Mouse (Mus musculus) megakaryocyte, embryonic 14.5 days (primary cell): ENCODE results near the gene Add1. TPM values are rescaled to one million over a fixed set of nuclear protein-coding genes. Genes with fewer than 3 reads are reported as not detected.
A peak's percentile ranks its signal among the peaks of the same experiment; 100 is the strongest.

Source experiments
- H3K27me3 ChIP-seq: replicated peaks from 2 replicates; pipeline ENCODE3; 2012; ENCODE audit warnings: inconsistent platforms
- H3K36me3 ChIP-seq: replicated peaks from 2 replicates; pipeline ENCODE3; 2012; ENCODE audit warnings: low read length, inconsistent platforms, mixed read lengths
- H3K4me1 ChIP-seq: 2 replicates; pipeline ENCODE4 v1.6.1; 2012; ENCODE audit warnings: inconsistent platforms
- H3K4me3 ChIP-seq: replicated peaks from 2 replicates; pipeline ENCODE3; 2012; ENCODE audit warnings: moderate library complexity, mild to moderate bottlenecking, inconsistent platforms
- H3K9me3 ChIP-seq: 2 replicates; pipeline ENCODE4 v1.6.1; 2012; ENCODE audit warnings: inconsistent platforms
- FLI1 ChIP-seq: IDR thresholded peaks from 2 replicates; pipeline ENCODE4 v1.6.1; 2012; ENCODE audit warnings: low read length, inconsistent platforms, mixed read lengths
- GATA1 ChIP-seq: IDR thresholded peaks from 3 replicates; pipeline ENCODE4 v1.6.1; 2012; ENCODE audit warnings: mixed read lengths, low read length, inconsistent platforms, borderline replicate concordance
- polyA plus RNA-seq: library from polyadenylated mRNA; stranded (reverse); fragments of >175 nt; gene quantifications from 2 replicates; pipeline ENCODE4 v1.2.3, GENCODE M21; 2012; ENCODE audit warnings: low replicate concordance; ENCODE audit not compliant: insufficient read depth

Gene Add1
- polyA plus RNA-seq, 1 experiment: 255 TPM

DNA sequence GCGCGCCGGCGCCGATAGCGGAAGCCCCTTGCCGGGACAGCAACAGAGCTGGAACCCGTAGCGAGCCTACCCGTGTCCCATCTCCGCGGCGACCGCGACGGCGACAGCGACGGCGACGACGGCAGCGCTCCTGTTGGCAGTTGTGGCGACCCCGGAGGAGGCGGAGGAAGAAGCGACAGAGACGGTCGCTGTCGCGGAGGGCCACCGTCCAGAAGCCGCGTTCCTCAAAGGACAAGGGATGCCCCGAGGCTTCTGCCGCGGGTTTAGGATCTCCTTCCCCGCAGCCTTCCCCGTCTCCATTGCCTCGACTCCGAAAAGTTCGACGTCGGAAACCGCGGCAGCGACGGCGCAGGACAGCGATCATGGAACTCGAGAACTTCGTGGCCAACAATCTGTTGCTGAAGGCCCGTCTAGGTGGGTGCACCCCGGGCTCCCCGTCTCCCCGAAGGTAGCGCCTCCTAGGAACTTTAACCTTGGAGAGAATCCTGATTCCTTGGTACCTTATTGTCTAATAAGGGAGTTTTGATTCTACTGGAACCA lies 87.2 kb downstream of the Add1 start:
- no peaks in the 10 kb centered on the region for H3K9me3 ChIP-seq
- H3K36me3 ChIP-seq: peaks cover 26% of the 10 kb centered on the region
- peak overlapping the region; percentile 98 for H3K4me3 ChIP-seq
- H3K27me3 ChIP-seq: no peaks in the 10 kb centered on the region
- TF ChIP-seq FLI1: no peak
- H3K4me1 ChIP-seq: peaks cover 30% of the 10 kb centered on the region

GRCm38 (mm10) chr5:34661909-34662308 lies 88.4 kb downstream of the Add1 start:
- Histone ChIP-seq H3K4me3 (no peak overlapping the region), H3K9me3 (no peaks in the 10 kb centered on the region), H3K4me1 (peaks cover 30% of the 10 kb centered on the region), H3K27me3 (no peaks in the 10 kb centered on the region), H3K36me3 (peaks cover 15% of the 10 kb centered on the region)
- TF ChIP-seq GATA1 (no peak), FLI1 (no peak)

DNA sequence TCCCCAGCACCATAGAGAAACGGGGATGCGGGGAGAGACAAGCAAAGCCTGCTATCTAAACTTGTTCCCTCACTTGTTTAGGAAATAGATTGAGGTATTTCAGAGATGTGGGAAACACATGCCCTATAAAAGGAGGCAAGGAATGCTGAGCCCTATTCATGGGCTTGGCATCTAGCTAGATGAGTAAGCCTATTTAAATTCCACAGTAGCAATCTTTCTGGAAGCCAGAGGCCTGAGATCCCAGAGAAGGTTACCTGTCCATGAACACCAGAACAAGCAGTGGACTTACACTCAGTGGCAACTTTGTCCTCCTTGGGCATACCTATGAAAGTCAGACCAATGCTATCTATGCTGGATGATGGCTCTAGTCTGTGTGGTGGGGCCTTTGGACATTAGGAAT lies 89.8 kb downstream of the Add1 start:
- H3K9me3 ChIP-seq: no peaks in the 10 kb centered on the region
- TF ChIP-seq GATA1: no peak
- no peak for TF ChIP-seq FLI1
- H3K27me3 ChIP-seq: no peaks in the 10 kb centered on the region
- H3K4me1 ChIP-seq: peaks cover 23% of the 10 kb centered on the region
- H3K36me3 ChIP-seq: peaks cover 5% of the 10 kb centered on the region
- H3K4me3 ChIP-seq: no peak overlapping the region

DNA sequence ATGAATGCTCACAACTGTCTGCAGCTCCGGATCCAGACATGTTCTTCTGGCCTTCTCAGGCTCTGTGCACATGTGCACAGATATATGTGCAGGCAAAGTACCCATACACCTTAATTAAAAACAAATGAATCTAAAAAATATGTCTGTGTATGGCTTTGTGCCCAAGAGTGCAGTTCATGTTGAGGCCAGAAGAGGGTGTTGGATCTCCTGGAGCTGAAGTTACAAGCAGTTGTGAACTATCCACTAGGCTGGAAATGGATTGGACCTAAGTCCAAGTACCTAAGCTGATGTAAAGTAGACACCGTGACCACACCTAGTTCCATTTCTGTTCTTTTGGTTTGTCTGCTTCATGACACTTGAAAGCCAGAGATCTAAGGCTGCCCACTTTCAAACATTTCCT lies 96.0 kb downstream of the Add1 start:
- TF ChIP-seq GATA1: no peak
- no peak for TF ChIP-seq FLI1
- Histone ChIP-seq H3K4me3 (no peak overlapping the region), H3K4me1 (peaks cover 6% of the 10 kb centered on the region; the same call in 1 of the 2 replicates), H3K9me3 (no peaks in the 10 kb centered on the region), H3K36me3 (peaks cover 13% of the 10 kb centered on the region), H3K27me3 (no peaks in the 10 kb centered on the region)

GRCm38 (mm10) chr5:34670280-34670679 lies 96.8 kb downstream of the Add1 start:
- Histone ChIP-seq H3K4me3 (no peak overlapping the region), H3K27me3 (no peaks in the 10 kb centered on the region), H3K9me3 (no peaks in the 10 kb centered on the region), H3K4me1 (peaks cover 6% of the 10 kb centered on the region; the same call in 1 of the 2 replicates), H3K36me3 (peaks cover 9% of the 10 kb centered on the region)
- no peak for TF ChIP-seq FLI1
- TF ChIP-seq GATA1: no peak

Other genes with a start within 250 kb of the Add1 start
- 6.2 and 26.8 TPM in 2 replicates for gene Rnf4, start 237.4 kb upstream of the Add1 start, polyA plus RNA-seq
- gene Fam193a, start 203.7 kb upstream of the Add1 start, polyA plus RNA-seq: 6.6 and 13.3 TPM in 2 replicates
- 2.0 and 7.5 TPM in 2 replicates for gene Tnip2, start 59.7 kb upstream of the Add1 start, polyA plus RNA-seq
- 8.6 and 17.1 TPM in 2 replicates for gene Sh3bp2, start 47.8 kb upstream of the Add1 start, polyA plus RNA-seq
- gene Mfsd10, start 63.5 kb downstream of the Add1 start, polyA plus RNA-seq: 199 and 972 TPM in 2 replicates
- 2.9 and 14.1 TPM in 2 replicates for gene Nop14, start 86.5 kb downstream of the Add1 start, polyA plus RNA-seq
- gene Grk4, start 86.7 kb downstream of the Add1 start, polyA plus RNA-seq: not detected in 2 replicates
- 0.64 and 1.7 TPM in 2 replicates for gene Htt, start 188.1 kb downstream of the Add1 start, polyA plus RNA-seq